Mouse (Mus musculus) heart, embryonic 11.5 days (tissue): ENCODE measurements at regions not wholly inside any gene's neighbourhood (a gene's known extent, or its start where the extent isn't known, plus 50 kb on each side); places are given as distances from the start of the nearest gene placed in this dataset.

Source experiments
- ATAC-seq: fragments of 200-750 bp; cut with Nextera tagmentation; replicated peaks from 2 replicates; pipeline ENCODE4 v1.8.0; 2017; ENCODE audit warnings: moderate library complexity; ENCODE audit not compliant: insufficient number of reproducible peaks, low FRiP score, low TSS enrichment
- H3K27ac ChIP-seq: fragments of 300-500 bp; sonication (generic); 2 replicates; pipeline ENCODE4 v1.5.1; 2014; ENCODE audit warnings: mild to moderate bottlenecking, low read depth, low read length
- H3K27me3 ChIP-seq: fragments of 300-500 bp; sonication (generic); 2 replicates; pipeline ENCODE4 v1.6.1; 2014; ENCODE audit warnings: mild to moderate bottlenecking, low read length, mixed read lengths; ENCODE audit not compliant: control insufficient read depth, insufficient read depth
- H3K36me3 ChIP-seq: fragments of 300-500 bp; sonication (generic); 2 replicates; pipeline ENCODE4 v1.6.1; 2014; ENCODE audit warnings: mild to moderate bottlenecking, low read length, moderate library complexity, mixed read lengths; ENCODE audit not compliant: control insufficient read depth, insufficient read depth
- H3K4me1 ChIP-seq: fragments of 300-500 bp; sonication (generic); 2 replicates; pipeline ENCODE4 v1.6.1; 2014; ENCODE audit warnings: low read length; ENCODE audit not compliant: control insufficient read depth, insufficient read depth
- H3K4me2 ChIP-seq: fragments of 300-500 bp; sonication (generic); 2 replicates; pipeline ENCODE4 v1.6.1; 2014; ENCODE audit warnings: mild to moderate bottlenecking, moderate library complexity
- H3K4me3 ChIP-seq: fragments of 300-500 bp; sonication (generic); 2 replicates; pipeline ENCODE4 v1.5.1; 2014; ENCODE audit warnings: low read depth, low read length
- H3K9ac ChIP-seq: fragments of 300-500 bp; sonication (generic); 2 replicates; pipeline ENCODE4 v1.6.1; 2014; ENCODE audit warnings: mild to moderate bottlenecking, low read depth, low read length, moderate library complexity
- H3K9me3 ChIP-seq: fragments of 300-500 bp; sonication (generic); replicated peaks from 2 replicates; pipeline ENCODE4 v1.6.1; 2016; ENCODE audit warnings: low read length; ENCODE audit not compliant: control insufficient read depth
- WGBS: fragments of 180-500 bp; shearing (Covaris S2); extraction: QIAGEN DNeasy Blood & Tissue Kit; methylation state at CpG from one replicate; pipeline ENCODE4 v1.1.7; 2014; ENCODE audit not compliant: insufficient replicate concordance; 5-methylcytosine and 5-hydroxymethylcytosine counted together

GRCm38 (mm10) chr14:70839126-70839525, 239.5 kb upstream of the Fam160b2 start:
- ATAC-seq, result no peak

GRCm38 (mm10) chr14:70837528-70837927, 237.9 kb upstream of the Fam160b2 start:
- Histone ChIP-seq H3K4me2 (no peak overlapping the region), H3K27me3 (0 out of 2 replicates have a peak, but pooled peaks cover 2% of the 10 kb centered on the region), H3K9ac (no peak overlapping the region), H3K4me3 (no peak overlapping the region), H3K9me3 (no peaks in the 10 kb centered on the region), H3K4me1 (no peaks in the 10 kb centered on the region), H3K27ac (no peak overlapping the region), H3K36me3 (no peaks in the 10 kb centered on the region)
- ATAC-seq, result no peak
- 6% methylated on average over 6 of the region's 6 CpGs for WGBS

More at GRCm38 (mm10) chr14:70839126-70839525, 239.5 kb upstream of the Fam160b2 start:
- Histone ChIP-seq H3K4me2 (no peak overlapping the region), H3K4me3 (no peak overlapping the region), H3K4me1 (no peaks in the 10 kb centered on the region), H3K27ac (no peak overlapping the region), H3K27me3 (0 out of 2 replicates have a peak, but pooled peaks cover 2% of the 10 kb centered on the region), H3K9ac (no peak overlapping the region), H3K9me3 (no peaks in the 10 kb centered on the region), H3K36me3 (no peaks in the 10 kb centered on the region)
- WGBS, result 61% methylated on average over 2 of the region's 2 CpGs

- no peak for ATAC-seq
- Histone ChIP-seq H3K9ac (no peak overlapping the region), H3K4me1 (no peaks in the 10 kb centered on the region), H3K27ac (no peak overlapping the region), H3K36me3 (no peaks in the 10 kb centered on the region), H3K4me2 (peak overlapping the region; percentile 47; the same call in 1 of the 2 replicates), H3K27me3 (0 out of 2 replicates have a peak, but pooled peaks cover 2% of the 10 kb centered on the region), H3K4me3 (no peak overlapping the region), H3K9me3 (no peaks in the 10 kb centered on the region)
- WGBS, result 33% methylated on average over 5 of the region's 5 CpGs
Measured at GRCm38 (mm10) chr14:70833238-70833637, 233.6 kb upstream of the Fam160b2 start.

- H3K27me3 ChIP-seq, result 0 out of 2 replicates have a peak, but pooled peaks cover 2% of the 10 kb centered on the region
- 40% methylated on average over 16 of the region's 16 CpGs for WGBS
- H3K4me3 ChIP-seq, result no peak overlapping the region
- H3K9ac ChIP-seq, result no peak overlapping the region
- H3K9me3 ChIP-seq, result no peaks in the 10 kb centered on the region
- H3K4me2 ChIP-seq, result peak overlapping the region; percentile 47
- no peak for ATAC-seq
- H3K36me3 ChIP-seq, result no peaks in the 10 kb centered on the region
- H3K27ac ChIP-seq, result no peak overlapping the region; the same call in 1 of the 2 replicates
- no peaks in the 10 kb centered on the region for H3K4me1 ChIP-seq
Measured at GRCm38 (mm10) chr14:70832462-70833212, 233.0 kb upstream of the Fam160b2 start.

GRCm38 (mm10) chr14:70832042-70832441, 232.4 kb upstream of the Fam160b2 start:
- 59% methylated on average over 3 of the region's 3 CpGs for WGBS
- Histone ChIP-seq H3K9ac (no peak overlapping the region), H3K9me3 (no peaks in the 10 kb centered on the region), H3K4me2 (no peak overlapping the region), H3K36me3 (no peaks in the 10 kb centered on the region), H3K4me3 (no peak overlapping the region), H3K27me3 (0 out of 2 replicates have a peak, but pooled peaks cover under 1% of the 10 kb centered on the region), H3K4me1 (no peaks in the 10 kb centered on the region), H3K27ac (no peak overlapping the region)
- ATAC-seq, result no peak
